Mouse (Mus musculus): ENCODE measurements around the gene Tspoap1.

Tspoap1 gene

DNA sequence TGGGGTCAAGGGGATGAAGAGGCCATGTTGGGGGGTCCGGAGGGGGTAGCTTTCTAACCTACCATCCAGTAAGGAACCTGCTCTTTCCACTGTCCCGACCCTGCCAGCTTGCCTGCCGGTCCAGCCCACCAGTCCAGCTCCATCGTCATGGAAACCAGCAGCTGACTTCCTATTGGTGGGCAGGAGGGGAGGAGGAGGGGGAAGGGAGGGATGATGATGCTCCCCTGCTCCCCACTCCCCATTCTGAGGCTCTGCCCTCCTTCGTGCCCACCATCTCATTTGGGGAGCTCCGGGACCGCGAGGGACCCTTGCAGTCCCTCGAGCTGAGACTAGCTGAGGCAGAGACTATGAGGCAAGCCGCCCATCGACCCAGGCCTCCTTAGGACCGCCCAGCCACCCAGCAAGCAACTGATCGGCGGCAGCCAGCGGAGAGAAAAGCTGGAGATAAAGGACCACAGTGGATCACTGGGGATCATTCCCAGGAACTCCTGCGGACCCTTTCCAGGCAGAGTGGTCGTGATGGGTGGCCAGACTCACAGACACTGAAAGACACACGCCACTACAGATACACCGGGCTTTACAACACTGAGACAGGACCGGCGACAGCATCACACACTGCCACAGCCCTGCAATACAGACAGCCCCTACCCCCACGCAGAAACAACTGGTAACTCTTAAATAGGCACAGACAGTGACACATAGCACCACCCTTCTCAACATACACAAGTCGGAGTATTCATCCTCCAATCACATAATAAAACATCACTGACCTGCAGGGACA is at the start of gene Tspoap1:
Tspoap1 (plus strand) TSS at position 241 of the 781 bp plus-strand sequence.
- no peak for DNase-seq (ENCODE audit: low spot score)

DNA sequence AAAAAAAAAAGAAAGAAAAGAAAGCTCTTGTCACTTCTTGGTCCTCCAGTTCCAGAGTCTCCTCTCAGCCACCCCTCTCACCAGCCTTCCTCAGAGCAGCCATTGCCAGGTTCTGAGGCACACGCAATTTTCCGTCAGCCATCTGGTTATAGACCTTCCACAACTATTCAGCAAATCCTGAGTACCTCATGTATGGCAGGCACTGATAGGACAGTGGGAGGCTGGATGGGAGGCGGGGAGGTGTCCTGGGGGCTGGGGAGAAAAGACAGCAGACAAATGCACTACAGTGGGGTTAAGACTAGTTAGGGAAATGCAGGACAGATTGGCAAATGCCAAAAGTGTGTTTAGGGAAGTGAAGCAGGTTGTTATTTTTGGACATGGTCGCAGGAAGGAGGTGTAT is 48.2 kb upstream of the Tspoap1 start:
- no peak for DNase-seq (ENCODE audit: low spot score)

DNA sequence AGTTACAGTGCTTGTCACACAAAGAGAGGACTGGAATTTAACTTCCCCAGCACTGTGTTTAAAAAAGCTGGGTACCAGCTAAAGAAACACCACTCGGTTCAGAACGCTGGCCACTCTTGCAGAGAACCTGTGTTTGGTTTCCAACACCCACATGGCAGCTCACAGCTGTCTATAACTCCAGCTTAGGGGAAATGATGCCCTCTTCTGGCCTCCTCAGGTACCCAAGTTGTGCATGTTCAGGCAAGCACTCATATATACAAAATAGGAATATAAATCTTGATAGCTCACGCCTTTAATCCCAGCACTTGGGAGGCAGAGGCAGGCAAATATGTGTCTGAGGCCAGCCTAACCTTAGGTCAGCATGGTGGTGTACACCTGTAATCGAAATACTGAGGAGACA is 44.3 kb upstream of the Tspoap1 start:
- no peak for DNase-seq (ENCODE audit: low spot score)

DNA sequence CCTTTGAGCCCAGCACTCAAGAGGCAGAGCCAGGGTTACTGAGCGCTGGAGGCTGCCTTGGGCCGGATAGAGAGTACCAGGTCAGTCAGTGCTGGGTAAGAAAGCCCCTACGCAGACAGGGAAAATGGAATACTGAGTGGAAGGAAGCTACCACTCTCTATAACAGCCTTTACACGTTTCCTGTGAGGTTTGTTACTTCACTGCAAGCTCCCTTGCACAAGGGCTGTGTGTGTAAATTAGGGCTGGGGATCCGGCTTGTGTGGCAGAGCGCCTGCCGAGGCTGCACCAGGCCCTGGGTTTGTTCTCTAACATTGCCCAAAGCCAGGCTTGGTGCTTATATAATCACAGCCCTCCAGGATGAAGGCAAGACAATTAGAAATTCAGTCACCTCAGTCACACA is 40.8 kb upstream of the Tspoap1 start:
- DNase-seq (ENCODE audit: low spot score) = no peak

DNA sequence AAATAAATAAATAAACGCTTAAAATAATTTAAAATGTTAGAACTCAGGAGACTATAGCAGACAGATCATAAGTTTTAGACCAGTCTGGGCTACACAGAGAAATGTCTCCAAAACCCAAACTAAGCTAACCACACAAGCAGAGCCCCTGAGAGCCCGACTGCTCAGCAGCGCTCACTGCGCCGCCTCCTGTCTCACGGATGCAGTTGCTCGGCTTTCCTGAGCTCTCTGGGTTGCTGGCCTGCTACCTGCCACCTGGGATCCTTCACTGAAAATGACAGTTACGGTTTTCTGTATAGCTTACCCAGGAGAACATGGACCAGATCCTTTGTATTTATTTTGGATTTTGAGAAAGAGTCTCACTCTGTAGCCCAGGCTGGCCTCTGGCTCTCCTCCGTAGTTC is 40.0 kb upstream of the Tspoap1 start:
- DNase-seq (ENCODE audit: low spot score) = no peak

DNA sequence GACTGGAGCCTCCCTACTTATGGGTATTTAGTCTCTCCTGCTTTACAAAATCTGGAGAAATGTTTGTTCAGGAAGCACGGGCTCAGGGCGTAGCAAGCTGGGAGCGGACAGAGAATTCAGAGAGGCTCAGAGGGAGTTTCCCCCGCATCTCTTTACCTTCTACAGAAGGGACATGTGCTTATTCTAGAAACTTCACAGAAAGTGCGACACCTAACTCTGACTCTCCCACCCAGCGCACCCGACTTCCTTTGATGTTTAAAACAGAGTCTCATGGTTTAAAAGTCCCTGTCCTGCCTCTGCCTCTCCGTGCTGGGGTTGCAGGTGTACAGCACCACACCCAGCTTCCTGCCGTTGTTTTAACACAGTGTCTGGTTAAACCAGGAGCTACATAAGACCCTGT is 39.5 kb upstream of the Tspoap1 start:
- DNase-seq (ENCODE audit: low spot score) = no peak

DNA sequence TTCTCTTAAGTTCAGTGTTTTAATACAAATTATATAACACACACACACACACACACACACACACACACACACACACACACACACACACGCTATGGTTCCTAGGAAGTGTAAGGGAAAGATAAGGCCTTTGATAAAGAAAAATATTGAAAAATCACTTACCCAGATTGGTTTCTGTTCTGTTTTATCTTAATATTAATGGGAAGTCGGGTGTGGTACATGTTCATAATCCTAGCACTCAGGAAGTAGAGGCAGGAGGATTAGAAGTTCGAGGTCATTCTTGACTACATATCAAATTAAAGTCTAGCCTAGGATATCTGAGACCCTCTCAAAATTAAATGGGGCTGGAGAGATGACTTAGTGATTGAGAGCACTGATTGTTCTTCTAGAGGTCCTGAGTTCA is 38.2 kb upstream of the Tspoap1 start:
- DNase-seq (ENCODE audit: low spot score) = no peak

DNA sequence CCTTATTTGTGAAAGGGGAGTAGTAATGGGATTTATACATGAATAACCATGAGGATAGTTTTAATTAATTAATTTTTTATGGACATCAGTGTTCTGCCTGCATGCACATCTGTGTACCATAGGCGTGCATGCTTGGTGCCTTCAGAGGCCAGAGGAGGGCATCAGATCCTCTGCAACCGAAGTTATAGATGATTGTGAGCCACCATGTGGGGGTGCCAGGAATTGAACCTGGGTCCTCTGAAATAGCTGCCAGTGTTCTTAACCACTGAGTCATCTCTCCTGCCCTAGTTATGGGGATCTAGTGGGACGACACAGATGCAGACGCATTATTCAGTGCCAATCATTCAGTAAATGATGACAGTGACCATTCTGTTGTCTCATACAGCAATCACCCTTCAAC is 37.5 kb upstream of the Tspoap1 start:
- no peak for DNase-seq (ENCODE audit: low spot score)

DNA sequence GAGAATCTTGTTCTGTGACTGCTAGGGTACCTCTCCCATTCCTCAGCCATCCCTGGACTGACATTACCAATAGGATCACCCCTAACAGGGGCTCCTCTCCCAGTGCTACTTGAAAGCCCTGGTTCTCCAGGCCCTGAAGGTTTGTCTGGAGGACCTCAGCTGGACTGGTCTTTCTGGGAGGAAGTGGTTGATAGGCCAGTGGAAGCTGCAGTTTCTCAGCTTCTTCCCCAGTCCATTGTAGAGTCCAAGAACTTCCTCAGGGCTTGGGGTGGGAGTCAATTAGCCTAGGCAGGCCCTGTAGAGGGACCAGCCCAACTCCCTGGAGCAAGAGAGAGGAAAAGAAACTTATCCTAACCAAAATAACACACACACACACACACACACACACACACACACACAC is 34.8 kb upstream of the Tspoap1 start:
- no peak for DNase-seq (ENCODE audit: low spot score)

DNA sequence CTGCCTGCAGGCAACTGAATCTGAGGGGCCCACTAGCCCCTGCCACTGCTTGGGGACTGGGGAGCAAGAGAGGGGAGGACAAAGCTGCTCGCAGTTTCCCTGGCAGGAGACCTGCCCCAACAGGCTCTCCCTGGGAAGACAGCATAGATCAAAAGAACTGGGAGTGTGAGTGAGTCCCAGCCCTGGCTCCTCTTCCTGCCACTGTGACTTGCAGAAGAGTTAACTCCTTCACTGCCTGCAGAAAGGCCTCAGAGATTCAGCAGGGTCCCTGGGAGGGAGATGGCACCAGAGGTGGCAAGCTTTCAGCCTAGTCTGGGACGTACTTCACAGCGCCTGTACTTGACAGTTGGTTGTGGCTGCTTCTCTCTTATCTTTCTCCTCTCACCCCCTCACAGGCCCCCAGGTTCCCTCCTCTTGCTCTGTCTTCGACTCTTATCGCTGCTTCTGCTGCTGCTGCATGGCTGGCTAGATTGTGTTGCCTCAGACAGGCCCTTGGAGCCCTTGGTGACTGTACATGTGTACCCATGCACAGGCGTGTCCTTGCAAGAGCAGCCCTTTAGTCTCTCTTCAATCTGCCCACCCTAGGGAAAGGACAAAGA is 34.3 kb upstream of the Tspoap1 start:
- DNase-seq (ENCODE audit: low spot score) = no peak

DNA sequence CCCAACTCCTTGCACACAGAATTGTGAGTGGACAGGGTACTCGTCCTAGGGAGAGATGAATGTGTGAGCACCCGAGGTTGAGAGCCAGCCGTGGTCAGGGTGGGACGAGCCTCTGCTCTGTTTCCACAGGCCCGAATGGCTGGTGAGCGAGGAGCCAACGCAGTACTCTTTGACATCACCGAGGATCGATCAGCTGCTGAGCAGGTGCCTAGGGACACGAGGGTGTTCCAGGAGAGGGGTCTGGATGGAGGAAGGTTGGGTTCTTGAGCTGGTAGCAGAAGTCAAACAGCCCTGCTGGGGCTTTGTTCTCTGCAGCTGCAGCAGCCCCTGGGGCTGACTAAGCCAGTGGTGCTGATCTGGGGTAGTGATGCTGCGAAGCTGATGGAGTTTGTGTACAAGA is 33.3 kb upstream of the Tspoap1 start:
- no peak for DNase-seq (ENCODE audit: low spot score)

DNA sequence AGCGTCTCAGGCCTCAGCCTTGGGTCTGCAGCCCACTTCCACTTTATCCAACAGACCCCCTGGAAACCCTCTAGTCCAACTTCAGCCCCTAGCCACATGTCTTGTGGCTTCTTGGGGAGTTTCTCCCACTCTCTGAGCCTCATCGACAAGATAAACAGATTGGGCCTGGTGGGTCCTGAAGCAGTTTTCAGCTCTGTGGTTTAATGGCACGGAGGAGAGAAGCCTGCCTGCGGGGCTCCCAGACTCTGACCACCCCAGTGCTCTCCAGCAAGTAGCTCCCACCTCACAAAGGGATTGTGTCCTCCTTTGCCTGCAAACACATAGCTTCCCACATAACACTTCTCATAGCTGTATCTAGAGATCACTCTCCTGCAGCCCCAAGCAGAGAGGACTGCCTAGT is 32.9 kb upstream of the Tspoap1 start:
- no peak for DNase-seq (ENCODE audit: low spot score)

DNA sequence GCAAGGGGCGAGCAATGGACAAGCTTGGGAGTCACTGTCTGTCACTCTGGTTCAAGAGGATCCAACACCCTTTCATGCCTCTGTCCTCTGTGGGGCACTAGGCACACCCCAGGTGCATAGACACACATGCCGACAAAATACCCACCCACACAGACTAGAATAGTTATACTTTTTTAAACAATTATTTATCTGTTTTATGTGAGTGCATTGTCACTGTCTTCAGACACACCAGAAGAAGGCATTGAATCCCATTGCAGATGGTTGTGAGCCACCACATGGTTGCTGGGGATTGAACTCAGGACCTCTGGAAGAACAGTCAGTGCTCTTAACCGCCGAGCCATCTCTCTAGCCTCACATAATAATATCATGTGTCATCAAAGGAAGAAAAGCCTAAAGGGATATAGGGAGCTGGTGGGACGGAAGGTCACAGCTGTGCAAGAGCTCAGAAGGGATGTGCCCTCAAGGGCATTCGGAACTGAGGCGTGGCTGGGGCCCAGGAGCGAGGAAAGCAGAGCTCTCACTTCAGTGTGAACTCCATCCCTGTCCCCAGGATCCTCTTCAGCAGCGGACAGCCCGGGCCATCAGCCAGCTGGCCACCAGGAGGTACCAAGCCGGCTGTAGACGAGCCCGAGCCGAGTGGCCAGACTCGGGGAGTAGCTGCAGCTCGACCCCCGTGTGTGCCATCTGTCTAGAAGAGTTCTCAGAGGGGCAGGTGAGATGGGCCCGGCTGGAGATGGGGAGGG is 31.3 kb upstream of the Tspoap1 start:
- DNase-seq (ENCODE audit: low spot score) = no peak

DNA sequence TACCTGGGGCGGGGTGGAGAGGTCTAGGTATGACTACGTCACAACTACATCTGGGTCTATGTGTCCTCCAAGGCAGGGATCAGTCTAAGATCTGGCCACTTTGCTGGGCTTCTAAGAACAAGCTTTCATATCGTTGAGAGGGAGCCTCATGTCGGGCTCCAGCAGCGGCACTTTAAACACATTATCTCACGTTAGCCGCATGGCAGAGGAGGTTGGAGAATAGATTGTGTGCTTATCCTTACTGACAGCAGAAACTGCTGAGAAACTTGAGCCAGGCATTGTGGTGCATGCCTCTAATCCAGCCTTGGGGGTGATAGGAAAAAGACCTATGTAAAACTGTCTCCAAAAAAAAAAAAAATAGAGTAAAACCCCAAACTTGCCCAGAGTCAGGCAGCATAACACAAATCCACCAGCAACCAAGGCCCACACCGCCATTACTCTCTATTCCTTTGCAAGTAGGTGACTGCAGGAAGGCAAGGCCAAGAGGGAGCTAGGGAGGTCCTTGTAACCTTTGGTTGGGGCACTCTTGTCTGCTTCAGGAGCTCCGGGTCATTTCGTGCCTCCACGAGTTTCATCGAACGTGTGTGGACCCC is 30.7 kb upstream of the Tspoap1 start:
- DNase-seq (ENCODE audit: low spot score) = no peak

DNA sequence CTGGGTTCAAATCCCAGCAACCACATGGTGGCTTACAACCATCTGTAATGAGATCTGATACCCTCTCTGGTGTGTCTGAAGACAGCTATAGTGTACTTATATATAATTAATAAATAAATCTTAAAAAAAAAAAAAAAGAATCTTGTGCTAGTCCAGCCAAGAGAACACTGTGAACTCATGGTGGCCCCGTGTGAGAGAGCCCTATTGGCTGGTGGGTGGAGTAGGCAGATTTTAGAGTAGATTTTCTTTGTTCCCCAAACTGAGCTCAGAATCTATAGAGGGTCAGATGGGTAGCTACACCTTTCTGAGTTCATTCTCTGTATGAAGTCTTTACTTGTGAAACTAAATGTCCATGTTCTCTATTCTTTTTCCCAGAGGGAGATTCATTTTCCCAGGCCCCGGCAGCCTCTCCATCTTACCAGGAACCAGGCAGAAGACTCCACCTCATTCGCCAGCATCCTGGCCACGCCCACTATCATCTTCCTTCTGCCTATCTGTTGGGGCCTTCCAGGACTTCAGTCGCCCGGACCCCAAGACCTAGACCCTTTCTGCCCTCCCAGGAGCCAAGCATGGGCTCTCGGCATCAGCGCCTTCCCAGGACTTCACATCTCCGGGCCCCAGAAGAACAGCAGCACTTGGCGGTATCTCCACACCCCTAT is 29.6 kb upstream of the Tspoap1 start:
- DNase-seq (ENCODE audit: low spot score) = no peak

DNA sequence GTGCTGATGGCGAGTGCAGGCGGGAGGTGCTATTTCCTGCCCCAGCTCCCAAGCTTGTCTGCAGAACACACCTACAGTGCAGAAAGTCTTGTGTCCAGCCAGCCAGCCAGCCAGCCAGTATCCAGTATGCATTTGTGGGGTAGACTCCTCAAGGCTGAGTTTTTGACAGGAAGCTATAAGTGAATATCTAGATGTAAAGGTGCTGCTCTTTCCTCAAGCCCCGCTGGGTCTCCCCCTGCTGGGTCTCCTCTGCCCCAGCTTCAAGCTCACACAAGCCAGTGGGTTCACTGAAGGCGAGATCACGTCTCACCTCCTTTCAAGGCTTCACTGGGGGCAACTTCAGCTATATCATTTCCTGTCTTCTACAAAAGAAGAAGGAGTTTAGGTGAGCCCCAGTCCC is 26.0 kb upstream of the Tspoap1 start:
- DNase-seq (ENCODE audit: low spot score) = no peak

DNA sequence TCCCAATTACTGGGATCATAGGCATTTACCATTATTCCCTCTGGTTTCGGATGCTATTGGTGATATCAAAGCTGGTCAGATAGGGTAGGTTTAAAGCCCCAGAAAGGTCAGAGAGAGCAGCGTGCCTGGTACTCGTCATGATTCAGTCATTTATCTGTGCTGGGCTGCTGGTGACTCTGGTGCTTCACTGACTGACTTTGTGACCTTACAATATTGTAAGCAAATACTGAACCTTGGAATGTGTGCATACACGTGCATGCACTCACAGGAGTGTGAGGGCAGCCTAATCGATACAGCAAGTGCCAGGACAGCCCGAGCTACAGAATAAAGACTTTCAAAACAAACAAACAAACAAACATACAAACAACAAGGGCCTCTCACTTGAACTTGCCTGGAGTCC is 24.6 kb upstream of the Tspoap1 start:
- no peak for DNase-seq (ENCODE audit: low spot score)

DNA sequence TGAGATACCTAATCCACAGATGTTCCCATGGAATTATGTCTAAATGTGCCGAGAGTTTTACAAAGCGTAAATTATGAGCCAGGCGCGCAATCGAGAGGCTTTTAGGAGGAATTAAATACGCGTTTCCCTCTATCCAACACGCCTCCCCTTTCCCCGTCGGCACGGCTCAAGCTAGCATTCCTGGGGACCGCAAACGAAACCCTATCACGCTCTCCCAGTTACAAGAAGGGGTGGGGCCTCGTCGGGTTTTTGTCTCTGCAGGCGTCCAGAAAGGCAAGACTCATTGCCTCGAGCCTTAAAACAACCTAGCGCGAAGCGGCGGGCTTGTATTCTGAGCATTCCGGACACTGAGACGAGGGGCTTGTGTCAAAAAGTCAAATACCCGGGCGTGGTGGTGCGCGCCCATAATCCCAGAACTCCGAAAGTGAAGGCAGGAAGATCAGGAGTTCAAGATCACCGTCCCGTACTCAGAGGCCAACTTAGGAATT is 23.6 kb upstream of the Tspoap1 start:
- peak; percentile 51 for DNase-seq (ENCODE audit: low spot score)

DNA sequence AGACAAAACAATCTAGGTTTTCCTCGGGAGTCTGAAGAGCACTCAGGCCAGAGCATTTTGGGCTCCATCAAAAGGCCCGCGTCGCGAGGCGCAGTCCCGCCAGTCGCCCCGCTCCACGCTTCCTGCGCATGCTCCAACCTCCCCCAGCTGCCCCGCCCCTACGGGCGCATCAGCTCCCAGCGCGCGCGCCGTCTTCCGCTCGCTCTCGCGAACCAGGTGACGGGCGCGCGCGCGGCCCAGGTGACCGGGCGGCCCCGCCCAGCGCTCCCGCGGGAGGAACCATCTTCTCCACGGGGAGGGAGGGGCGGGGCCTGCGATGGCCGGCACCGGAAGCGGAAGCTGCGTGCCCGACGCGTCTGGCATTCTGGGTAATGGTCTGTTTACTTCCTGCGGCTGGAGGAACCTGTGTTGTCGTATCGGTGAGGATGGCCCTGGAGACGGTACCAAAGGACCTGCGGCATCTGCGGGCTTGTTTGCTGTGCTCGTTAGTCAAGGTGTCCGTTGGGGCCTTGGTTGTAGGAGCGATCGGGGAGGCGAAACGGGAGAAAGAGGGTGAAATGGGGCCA is 23.1 kb upstream of the Tspoap1 start, which contains the start of gene Supt4a:
Supt4a (plus strand) TSS at position 378 of the 566 bp plus-strand sequence.
- DNase-seq (ENCODE audit: low spot score) = peak; percentile 82

DNA sequence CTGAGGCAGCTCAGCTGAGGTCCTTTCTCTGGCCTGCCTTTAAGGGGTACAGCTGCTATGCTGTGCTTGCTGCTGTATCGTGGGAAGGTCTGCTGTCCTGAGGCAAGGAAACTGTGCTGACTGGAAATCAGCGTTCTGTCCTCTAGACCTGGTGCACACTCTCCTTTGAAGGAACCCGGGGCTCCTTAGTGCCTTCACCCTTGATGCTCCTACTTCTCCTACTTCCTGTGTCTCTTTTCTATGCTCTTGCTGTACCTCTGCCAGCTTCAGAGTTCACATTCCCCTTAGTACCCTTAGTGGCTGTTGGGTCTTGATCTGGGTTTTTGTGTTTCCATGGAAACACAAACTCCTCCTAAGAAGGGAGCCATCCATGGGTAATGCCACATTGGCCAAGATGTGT is 16.6 kb upstream of the Tspoap1 start:
- DNase-seq (ENCODE audit: low spot score) = no peak

DNA sequence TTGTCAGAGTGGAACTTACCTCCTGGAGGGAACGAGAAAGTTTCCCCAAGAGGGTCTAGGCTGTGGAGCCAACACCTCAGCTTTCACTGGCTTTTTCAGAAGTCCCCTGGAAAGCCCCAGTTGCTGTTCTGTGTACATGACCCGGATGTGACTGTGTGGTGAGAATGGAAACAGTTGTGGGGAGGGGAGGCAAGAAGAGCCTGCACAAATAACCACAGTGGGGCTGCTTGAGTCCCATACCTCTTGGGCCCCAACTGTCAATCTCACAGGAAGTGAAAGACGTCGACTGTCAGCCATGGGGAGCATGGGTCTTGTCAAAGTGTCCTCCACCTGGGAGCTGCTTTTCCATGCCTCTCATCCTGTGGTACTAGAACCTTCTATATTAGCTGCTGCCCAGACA is 15.4 kb upstream of the Tspoap1 start:
- no peak for DNase-seq (ENCODE audit: low spot score)

Measured in ovary, postnatal 10 days (tissue).